Mouse (Mus musculus): ENCODE results near the gene Ccr5.

Ccr5 gene

GRCm38 (mm10) chr9:124138055-124138775 is 16.9 kb downstream of the Ccr5 start:
- DNase-seq (ENCODE audit: low spot score in 2 of 2): no peak

- no peak for DNase-seq (ENCODE audit: low spot score in 2 of 2)
These were observed 22.3 kb downstream of the Ccr5 start for GRCm38 (mm10) chr9:124143678-124144077.

- DNase-seq (ENCODE audit: low spot score in 2 of 2): no peak
These were observed 25.0 kb downstream of the Ccr5 start for GRCm38 (mm10) chr9:124146307-124146706.

Data from urinary bladder, adult 18-20 months (tissue).